Mouse (Mus musculus): ENCODE measurements around the gene Eva1c.
A peak's percentile ranks its signal among the peaks of the same experiment; 100 is the strongest.

Gene Eva1c

DNA sequence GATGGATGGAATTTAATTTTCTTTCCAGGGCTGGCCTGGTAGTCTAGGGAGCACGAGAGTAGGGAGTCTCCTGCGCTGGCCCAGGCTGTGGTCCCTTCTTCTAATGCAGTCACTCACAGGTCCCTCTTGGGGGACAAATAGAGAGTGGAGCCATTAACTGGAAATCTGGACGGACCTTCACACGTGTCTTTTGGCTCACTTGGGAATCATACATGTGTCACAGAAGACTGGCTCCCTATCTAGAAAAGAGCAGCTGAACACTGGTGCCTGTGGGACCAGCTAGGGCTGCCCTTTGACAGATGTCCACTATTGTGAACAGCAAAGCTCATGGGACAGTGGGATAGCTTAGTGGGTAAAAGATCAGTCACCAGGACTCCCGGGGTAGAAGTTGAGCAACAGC lies 478 bp upstream of the Eva1c start:
- DNase-seq (ENCODE audit: low spot score): no peak

DNA sequence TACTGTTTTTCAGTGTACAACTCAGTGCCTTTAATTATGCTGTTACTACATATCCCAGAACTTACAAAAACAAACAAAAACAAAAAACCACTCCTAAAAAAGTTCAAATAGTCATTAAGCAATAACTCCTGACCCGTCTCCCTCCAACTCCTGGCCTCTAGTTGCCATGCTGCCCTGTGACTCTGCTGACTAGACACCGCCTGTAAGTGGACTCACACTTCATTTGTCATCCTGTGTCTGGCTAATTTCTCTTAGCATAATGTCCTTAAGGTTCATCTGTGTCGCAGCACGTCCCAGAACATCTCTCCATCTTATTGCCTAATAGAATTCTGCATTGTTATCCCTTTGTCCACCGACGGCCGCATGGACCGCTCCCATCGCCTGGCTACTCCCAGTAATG lies 979 bp downstream of the Eva1c start:
- DNase-seq (ENCODE audit: low spot score): no peak

DNA sequence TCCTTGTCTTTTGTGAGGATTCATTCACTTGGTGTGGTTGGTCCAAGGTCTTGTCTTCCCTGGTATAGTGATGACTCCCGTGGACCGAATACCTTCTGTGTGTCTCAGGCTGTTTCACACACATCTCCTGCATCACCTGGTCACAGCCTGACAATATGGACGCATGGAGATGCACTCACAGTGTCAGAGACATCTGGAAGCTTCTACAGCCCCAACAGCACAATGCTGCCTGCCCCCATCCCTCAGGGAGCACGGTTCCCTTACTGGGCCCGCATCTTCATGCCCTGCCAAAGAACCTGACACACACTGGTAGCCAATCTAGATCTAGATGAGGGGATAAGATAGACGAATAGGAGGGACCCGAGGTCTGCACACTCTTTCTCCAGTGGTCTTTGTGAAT lies 2.6 kb downstream of the Eva1c start:
- no peak for DNase-seq (ENCODE audit: low spot score)

DNA sequence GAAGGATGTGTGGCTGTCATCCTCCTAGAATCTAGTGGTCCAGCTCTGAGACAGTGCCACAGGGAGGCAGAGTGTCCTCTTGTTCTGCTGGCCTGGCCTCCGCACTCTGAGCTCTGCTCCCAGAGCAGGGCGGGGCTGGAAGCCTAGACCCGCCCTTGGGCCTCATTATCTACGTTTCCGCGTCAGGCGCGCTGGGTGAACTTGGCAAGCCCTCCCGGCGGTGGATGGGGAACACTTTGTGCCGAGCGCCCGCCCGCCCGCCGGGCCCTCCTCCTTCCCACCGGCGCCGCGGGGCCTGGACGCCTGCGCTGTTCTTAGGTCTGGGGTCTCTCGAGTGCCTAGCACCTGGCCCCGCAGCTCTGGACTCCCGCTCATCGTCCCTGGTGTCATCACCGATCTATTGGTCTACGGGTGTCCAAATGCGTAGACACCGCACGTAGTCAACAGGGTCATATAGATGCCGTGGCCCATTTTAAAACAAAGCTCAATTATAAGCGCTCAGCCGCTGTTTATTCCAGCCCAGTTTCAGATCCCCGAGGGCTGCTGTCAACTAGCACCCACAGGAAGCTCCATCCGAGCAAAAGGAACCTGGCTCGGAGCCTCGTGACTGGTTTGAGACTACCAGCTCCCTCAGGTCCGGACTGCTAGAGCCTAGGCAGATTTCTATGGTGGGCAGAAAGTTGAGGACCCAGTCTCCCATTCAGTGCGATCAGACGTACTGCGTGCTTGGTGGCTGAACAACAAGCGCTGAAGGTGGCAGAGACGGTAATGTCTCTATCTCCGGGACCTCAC lies 3.6 kb downstream of the Eva1c start:
- peak; percentile 45 for DNase-seq (ENCODE audit: low spot score)

DNA sequence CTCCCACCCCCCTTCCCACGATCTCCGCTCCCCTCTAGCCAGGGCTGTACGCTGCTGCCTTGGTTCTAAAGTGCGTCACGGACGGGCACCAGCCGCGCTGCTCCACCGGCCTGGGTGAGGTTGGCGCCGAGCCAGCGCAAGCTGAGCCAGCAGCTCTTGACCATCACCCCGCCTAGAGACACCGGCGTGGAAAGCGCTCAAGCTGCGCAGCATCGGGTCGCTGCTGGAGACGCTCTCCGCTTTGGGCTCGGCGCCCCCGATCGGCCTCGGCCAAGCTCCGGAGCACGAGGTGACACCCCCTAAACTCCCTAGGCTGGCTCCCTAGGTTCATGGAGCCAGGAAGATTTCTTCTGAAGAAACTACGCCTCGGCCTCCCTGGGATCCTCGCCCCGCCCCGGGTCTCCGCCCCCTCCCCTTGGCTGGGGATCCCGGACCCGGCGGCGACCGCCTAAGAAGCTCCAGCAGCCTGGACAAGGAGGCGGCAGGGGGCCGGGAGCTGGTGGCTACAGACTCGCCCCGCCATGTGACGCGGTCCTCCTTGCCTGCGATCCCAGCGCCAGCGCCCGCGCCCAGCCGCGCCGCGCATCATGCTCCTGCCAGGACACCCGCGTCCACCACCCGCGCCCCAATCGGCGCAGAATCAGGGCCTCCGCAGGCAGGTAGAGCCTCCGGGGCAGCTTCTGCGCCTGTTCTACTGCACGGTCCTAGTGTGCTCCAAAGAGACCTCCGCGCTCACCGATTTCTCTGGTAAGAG lies 4.3 kb downstream of the Eva1c start:
- no peak for DNase-seq (ENCODE audit: low spot score)

DNA sequence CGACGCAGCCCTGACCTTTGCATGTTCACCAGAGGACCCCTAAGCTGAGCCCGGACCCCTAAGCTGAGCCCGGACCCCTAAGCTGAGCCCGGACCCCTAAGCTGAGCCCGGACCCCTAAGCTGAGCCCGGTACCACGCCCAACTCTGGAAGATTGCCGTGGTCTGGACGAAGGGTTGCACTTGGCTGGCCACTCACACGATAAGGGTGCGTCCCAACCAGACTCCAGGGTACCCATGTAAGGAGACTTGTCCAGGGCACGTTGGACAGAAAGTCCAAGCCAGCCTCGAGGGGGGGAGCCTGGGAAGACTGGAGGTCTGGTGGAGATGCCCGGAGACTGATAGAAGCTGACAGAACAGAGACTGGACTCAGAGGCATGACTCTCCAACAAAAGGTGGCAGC lies 5.2 kb downstream of the Eva1c start:
- no peak for DNase-seq (ENCODE audit: low spot score)

DNA sequence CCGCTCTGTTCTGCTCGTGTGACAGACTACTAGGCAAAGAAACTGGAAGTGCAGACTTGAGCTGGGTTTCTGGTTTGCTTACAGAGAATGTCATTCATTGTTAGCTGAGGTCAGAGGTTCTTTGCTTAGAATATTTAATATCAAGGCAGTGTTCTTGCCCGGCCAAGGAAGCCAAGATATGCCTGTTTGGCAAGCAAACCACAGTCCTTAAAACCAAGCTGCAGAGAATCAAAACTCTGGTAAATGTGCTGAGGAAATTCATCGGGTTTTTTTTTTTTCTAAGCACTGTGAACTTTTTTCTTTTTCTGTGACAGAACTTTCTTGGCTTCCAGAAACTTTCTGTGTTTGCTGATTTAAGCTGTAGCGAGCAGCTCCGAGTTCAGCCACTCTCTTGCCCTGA lies 6.0 kb downstream of the Eva1c start:
- DNase-seq (ENCODE audit: low spot score): no peak

DNA sequence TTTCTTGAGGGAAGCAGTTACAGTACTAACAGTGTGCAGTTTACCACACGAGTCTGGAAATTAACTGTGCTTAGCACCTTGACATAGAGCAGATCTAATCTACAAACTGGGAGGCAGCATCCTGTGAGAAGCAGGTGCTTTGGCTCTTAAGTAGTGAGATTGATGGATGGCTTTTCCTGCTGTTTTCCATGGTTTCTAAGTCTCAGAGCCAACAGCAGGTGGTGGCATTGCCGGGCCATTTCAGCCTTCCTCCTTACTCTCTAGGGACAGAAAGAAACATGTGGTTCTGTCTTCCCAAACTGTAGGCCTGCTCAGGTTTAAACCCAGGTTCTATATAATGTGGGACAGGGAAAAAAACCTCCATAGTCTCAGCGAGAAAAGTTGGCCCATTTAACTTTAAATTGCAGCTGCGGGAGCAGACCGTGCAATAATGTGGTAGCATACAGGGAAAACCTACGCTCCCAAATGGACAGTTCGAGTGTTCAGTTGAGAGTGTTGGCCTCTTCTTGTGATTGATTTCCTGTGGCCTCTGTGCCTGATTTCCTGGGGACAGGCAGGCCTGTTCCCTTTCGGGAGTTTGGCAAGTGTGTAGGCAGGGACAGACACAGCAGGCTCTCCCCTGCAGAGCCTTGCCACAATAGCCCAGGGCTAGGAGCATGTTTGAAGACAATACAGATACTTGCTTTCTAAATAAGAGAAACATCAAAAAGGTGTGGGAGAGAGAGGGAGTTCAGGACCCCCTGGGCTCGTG lies 6.7 kb downstream of the Eva1c start:
- no peak for DNase-seq (ENCODE audit: low spot score)

DNA sequence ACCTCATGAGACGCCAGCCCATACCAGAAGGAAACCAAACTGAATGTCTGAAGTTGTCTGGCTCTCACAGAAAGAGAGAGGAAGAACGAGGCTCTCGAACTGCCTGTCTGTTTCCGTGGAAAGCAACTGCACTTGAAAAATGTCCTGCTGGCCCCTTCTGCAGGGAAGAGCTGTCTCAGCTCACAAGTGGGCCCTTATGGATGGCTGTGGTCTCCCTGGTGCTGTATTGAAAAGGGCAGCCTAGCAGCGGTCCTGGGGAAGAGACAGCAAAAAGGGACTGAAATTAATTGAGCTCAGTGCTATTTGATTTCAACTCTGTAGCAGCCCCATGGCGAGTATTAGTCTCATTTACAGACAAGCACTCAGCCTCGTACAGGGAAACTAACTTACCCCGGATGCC lies 10.9 kb downstream of the Eva1c start:
- no peak for DNase-seq (ENCODE audit: low spot score)

DNA sequence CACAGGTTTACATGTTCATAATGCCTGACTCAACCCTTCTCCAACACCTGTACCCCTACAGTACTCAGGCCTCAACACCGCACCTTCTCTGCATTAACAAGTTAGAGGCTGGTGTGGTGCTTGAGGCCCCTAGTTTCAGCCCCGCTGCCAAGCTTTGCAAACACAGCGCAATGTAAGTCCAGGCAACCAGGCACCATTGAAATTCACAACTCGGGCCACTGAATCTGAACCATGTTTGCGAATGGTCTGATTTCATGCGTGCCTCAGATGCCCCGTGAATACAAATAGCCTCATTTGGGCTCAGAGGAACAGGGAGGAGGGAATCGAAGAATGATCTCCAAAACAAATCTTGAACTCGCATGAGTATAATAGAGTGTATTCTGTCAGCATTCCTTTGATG lies 15.6 kb downstream of the Eva1c start:
- no peak for DNase-seq (ENCODE audit: low spot score)

DNA sequence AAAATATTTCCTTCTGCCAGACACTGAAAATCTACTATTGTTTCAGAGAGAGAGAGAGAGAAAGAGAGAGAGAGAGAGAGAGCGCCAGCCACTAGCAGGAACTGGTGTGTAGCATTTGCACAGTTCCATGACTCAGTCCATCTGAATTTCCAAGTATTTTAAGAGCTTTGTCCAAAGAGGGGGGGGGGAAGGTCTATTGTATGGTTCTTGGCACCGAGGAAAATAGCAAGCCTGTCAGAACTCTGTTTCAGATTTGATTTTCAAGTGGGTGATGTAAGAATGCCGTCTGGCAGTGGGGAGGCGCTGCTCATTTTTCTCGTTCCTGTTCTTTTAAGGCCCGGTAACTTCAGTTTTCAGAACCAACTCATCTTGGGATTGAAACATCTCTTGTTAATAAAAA lies 18.5 kb downstream of the Eva1c start:
- no peak for DNase-seq (ENCODE audit: low spot score)

DNA sequence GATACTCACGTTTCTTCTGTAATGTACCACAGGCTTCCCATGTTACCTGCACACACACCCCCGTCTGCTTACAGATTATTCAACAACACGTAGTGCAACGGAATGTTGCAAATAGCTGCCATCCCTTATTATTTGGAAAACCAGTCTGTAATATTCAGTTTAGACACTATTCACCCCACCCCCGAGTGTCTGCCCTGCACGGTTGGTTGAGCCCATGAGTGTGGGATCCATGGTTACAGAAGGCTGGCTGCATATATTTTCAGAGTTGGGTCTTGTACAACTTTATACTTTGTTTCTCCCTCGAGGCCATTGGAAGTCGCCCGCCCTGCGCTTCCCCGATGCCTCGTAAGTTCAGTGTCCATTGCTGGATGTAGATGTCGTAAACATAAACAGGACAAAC lies 19.1 kb downstream of the Eva1c start:
- no peak for DNase-seq (ENCODE audit: low spot score)

DNA sequence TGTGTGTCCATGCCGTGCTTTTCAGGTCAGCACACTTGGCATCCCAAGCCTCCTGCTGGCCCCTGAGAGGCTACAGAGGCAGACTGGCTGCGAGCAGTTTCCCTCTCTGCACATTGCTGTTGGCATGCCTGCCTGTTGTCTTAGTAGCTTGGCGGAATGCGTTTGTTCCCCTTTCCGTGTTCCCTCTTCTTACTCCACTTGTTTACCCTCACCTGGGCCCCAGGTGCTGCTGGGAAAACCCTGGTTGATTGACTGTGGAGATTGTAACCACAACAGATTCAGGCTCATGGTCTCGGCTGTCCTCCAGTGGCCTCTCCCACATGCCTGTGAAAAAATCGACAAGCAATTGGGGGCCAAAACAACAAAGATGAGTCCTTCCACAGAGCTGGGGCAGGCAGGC lies 22.2 kb downstream of the Eva1c start:
- DNase-seq (ENCODE audit: low spot score): no peak

DNA sequence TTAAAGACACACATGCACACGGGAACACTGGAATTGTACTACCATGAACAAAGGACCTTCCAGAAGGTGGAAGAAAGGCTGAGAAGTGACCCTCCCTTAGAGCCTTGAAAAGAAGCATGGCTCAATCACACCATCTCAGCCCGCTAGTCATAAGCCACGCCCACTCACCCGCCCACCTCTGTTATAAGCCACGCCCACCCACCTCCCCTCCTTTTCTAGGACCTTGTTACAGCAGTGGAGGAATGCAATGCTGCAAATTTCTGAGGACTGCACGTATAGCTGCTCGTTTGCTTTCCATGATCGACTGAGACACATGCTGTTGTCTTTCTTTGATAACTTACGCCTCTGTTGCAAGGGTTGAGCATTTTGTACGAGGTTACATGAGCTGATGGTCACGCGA lies 22.7 kb downstream of the Eva1c start:
- DNase-seq (ENCODE audit: low spot score): no peak

DNA sequence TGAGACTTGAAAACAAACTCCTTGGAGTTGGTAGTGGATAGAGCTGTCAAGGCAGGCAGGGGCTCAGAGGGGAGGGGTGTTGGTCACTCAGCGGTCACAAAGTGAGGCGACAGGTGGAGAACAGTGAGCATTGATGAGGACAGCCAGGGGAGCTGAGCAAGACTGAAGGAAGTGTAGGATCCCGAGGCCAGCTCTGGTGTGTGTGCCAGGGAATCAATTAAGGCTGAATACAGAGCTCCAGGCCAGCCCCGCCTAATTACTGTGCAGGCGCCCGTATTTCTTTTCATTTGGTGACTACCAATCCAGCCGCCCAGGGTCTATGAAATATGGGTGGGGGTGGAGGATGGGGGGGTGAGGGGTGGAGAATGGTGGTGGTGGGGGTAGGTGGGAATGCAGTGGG lies 24.4 kb downstream of the Eva1c start:
- no peak for DNase-seq (ENCODE audit: low spot score)

DNA sequence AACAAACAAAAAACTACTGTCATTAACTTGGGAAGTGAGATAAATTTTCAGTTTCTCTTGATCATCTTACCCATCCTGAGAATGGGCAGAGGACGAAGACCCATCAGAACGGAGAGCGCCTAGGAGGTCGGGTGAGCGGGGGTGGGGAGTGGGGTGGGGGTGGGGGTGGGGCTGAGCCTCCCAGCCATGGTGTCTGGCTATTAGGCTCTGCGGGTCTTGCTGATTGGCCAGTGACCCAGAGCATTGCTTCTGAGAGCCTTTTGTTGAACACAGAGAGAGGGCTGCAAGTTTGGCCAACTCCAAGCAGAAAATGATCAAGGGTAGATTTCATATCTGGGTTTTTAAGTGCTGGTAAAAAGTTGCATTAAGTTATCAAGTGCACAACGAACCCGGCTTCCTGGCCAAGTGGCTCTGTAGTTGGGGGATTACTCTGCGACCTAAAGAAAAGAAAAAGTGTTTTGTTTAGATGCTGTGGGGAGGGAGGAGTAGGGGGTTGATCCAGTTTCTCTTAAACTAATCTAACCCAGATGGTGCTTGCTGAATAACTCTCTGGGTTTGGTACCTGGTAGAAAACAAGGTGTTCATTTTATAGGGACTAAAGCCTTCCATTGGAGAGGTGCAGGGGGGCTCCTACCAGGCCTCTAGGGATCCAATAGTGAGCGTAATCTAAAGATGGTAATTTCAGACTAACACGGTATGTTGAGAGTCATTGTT lies 25.3 kb downstream of the Eva1c start:
- DNase-seq (ENCODE audit: low spot score): no peak

DNA sequence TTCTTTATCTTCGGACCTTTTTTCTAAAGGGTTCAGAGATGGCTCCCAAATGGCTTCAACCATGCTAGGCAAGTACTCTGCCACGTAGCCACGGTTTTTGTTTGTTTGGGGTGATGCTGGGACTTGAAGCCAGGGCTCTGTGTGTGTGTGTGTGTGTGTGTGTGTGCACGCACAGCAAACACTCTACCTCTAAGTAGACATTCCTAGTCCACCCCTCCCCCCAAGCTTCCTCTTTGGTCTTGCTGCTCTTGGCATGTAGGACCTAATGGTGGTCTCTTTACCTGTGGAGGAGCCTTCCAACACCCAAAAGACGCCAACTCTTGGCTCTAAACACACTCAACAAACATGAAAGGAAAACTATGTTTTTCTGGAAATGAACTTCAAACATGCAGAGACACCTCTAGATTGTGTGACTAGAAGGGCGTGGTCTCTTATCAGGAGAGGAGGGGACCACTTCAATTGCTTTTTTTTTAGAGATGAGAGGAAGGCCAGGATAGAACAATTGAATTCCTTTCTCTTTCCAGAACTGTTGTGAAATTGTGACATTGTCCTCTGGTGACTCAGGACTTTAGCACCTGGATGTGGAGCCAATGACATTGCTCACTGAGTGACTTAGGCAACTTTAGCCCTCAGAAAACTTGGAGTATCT lies 30.2 kb downstream of the Eva1c start:
- no peak for DNase-seq (ENCODE audit: low spot score)

DNA sequence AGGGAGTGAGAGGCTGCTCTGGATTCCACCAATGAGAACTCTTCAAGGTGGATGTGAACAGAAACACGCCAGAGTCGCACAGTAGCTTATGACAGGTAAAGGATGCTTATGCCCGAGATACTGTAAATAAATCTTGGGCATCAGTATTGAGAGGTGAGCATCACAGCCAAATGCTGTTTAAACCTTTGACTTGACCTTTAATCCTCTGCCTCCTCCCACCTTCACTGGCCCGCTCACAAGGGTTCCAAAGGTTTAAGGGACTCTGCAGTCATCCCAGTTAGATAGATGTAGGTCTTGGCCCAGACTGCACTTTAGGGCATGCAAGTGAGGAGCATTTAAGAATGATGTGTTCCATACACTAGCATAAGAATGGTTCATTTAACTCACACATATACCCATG lies 31.7 kb downstream of the Eva1c start:
- no peak for DNase-seq (ENCODE audit: low spot score)

DNA sequence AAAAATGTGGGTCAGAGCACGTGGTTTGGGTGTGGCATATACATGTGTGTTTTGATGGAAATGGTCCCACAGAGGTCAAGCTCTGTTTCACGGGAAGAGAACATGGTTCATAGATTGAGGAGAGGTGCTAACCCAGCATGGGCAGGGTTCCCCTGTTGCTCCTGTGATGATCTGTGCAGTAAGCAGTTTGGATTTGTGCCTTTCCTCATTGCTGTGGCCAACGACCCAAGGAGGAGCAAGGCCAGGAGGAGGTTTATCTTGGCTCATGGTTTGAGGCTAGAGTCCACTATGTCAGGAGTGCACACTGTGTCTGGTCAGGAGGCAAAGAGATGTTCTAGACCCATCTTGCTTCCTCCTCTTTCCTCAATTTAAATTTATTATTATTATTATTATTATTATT lies 36.5 kb downstream of the Eva1c start:
- no peak for DNase-seq (ENCODE audit: low spot score)

DNA sequence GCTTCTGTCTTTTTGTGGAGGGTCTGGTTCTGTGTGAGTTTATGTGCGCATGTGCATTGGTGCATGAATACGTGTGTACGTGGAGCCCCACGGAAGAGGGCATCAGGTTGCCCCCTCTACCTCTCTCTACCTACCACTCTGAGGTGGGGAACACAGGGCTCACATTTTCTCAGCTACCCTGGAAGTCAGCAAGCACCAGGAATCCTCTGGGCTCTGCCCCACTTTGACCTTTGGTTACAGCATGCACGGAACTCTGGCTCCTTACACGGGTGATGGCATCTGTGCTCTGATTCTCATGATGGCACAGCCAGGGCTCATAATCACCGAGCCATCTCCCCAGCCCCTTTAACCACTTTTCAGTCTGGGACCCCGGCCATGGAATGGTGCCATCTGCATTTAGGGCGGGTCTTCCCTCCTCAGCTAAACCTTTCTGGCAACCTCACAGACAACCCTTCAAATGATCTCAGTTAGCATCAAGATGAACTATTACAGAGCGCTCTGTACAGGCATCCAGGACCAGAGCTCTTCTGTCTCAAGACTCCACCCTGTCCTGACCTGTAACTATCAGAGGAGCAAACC lies 37.0 kb downstream of the Eva1c start:
- no peak for DNase-seq (ENCODE audit: low spot score)

DNA sequence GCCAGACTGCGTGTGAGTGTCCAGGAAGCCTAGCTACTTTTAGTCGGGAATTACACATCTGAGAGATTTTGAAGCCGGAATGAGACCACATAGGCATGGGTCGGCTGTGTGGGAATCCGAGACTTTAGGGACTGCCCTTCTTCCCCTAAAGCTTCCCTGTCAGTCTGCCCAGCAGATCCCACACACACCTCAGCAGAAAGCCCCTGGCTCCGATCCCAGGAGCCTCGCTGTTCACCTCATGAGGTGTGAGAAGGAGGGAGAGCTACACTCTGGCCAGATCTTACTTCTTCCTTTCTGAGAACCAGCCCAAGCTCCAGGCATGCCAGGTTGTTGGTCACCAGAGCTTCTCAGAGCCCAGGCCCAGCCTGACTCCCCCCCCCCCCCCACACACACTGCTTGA lies 38.2 kb downstream of the Eva1c start:
- no peak for DNase-seq (ENCODE audit: low spot score)

DNA sequence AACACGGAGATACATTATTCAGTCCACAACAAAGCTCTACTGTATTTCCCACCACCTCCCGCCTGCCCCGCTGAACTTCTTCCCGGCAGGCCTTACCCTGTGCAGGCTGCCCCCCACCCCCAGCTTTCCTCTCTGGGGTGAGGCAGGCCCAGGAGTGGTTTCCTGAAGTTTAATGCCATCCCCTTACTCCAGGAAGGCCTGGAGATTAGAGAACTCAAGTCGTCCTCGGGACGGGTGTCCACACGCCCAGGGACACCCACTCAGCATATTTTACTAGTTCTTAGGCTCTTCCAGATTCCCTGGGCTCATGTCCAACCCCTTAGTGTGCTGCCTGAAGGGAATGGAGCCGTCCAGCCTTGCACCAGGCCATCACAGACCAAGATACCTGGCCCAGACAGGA lies 39.1 kb downstream of the Eva1c start:
- DNase-seq (ENCODE audit: low spot score): no peak
